8 mouse cellular contexts compared by ENCODE assay signal in genomic region chr5:92503356-92503847, GRCm38 (mm10). TPM values are rescaled to one million over a fixed set of nuclear protein-coding genes. Genes with fewer than 3 reads are reported as not detected.
DNase-seq lines count a peak whose midpoint lies in the region; ATAC-seq lines count a peak whose summit lies in the region.
"Had no signal": no experiment of that assay in that cellular context is flagged by ENCODE, and none has a peak within 500 bp of the region (broad histone marks: within the 10 kb centered on the region; RNA-seq: fewer than 3 reads in every experiment).

No protein-coding gene starts in this region.

- H3K36me3 ChIP-seq in heart, embryonic 16.5 days (ENCODE audit: control insufficient read depth, insufficient read depth), result no peaks in the 10 kb centered on the region
- H3K36me3 ChIP-seq in macrophage (ENCODE audit: inconsistent target), result 0 out of 2 replicates have a peak, but pooled peaks cover 8% of the 10 kb centered on the region

- peaks cover 37% of the 10 kb centered on the region for H3K4me1 ChIP-seq in heart, embryonic 16.5 days (ENCODE audit: control insufficient read depth, insufficient read depth, low read length)

- no peaks in the 10 kb centered on the region for H3K27me3 ChIP-seq in heart, embryonic 16.5 days (ENCODE audit: control insufficient read depth, insufficient read depth, low read length)

- DNase-seq in 3T3-L1 (ENCODE audit: low read depth, low spot score), result peak; percentile 28
- peak; percentile 12 for DNase-seq in ES-CJ7 (ENCODE audit: low read depth, low spot score)
- no peak for DNase-seq in urinary bladder, postnatal 10 days (ENCODE audit: low spot score)
- DNase-seq in embryo, embryonic 11 days, result no peak
- no peak for DNase-seq in adrenal gland, postnatal 25 days

- H3K4me2 ChIP-seq in heart, embryonic 16.5 days (ENCODE audit: low read depth, low read length), result peak overlapping the region; percentile 86

- H3K27ac ChIP-seq in heart, embryonic 16.5 days (ENCODE audit: low read length), result no peak overlapping the region
- H3K27ac ChIP-seq in macrophage, result no peak overlapping the region
- H3K27ac ChIP-seq: liver, embryonic 14.5 days had no signal

- 48% methylated on average over 9 of the region's 9 CpGs for WGBS in heart, embryonic 16.5 days
- 79% methylated on average over 9 of the region's 9 CpGs for WGBS in macrophage (ENCODE audit: missing documents)

- H3K4me3 ChIP-seq in heart, embryonic 16.5 days (ENCODE audit: low read length), result peak overlapping the region; percentile 80
- peak overlapping the region; percentile 78; the same call in 1 of the 2 replicates for H3K4me3 ChIP-seq in macrophage (ENCODE audit: inconsistent target)

- peak overlapping the region; percentile 92 for H3K9ac ChIP-seq in heart, embryonic 16.5 days (ENCODE audit: low read length)
- H3K9ac ChIP-seq: liver, embryonic 14.5 days had no signal

- no peaks in the 10 kb centered on the region for H3K9me3 ChIP-seq in heart, embryonic 16.5 days (replicated peaks; ENCODE audit: control insufficient read depth, low read length)

- ATAC-seq in heart, embryonic 16.5 days (replicated peaks; ENCODE audit: extremely low read depth, insufficient read depth, low FRiP score), result no peak

- H3K79me2 ChIP-seq in macrophage (ENCODE audit: inconsistent target), result peaks cover 60% of the 10 kb centered on the region

RNA-seq across cellular contexts. Expression of gene Scarb2, which starts 3.2 kb away (rescaled TPM):
- polyA plus RNA-seq in heart, embryonic 16.5 days (2015; fragmentation: Nextera tagmentation; extraction: Ambion mirVana), result 18.3 and 18.7 TPM in 2 replicates
- total RNA-seq in macrophage (2018; cell fraction: chromatin; rRNA removed), result 10 to 100 TPM; 30.0 to 78.9 (median 60.9) TPM
- 100 to 1,000 TPM in 16 of 26 experiments, 10 to 100 TPM in 10; 59.4 to 206 (median 108) TPM for total RNA-seq in macrophage (2018; cell fraction: cytosol; rRNA removed)
- 100 to 1,000 TPM in 25 of 26 experiments, 10 to 100 TPM in 1; 84.3 to 218 (median 151) TPM for total RNA-seq in macrophage (2018; cell fraction: nucleus; rRNA removed)
- polyA plus RNA-seq in macrophage (2018), result 93.3 to 161 TPM (median 147 TPM) in 3 replicates
- total RNA-seq in adrenal gland, postnatal 25 days (2021), result 62.2 and 65.1 TPM in 2 replicates

RNA-seq across cellular contexts. Expression of gene Fam47e, which starts 51.5 kb away (rescaled TPM):
- 0.56 and 0.72 TPM in 2 replicates for polyA plus RNA-seq in heart, embryonic 16.5 days (2015; fragmentation: Nextera tagmentation; extraction: Ambion mirVana)
- total RNA-seq in macrophage (2018; cell fraction: chromatin; rRNA removed), result not detected
- not detected for total RNA-seq in macrophage (2018; cell fraction: cytosol; rRNA removed)
- total RNA-seq in macrophage (2018; cell fraction: nucleus; rRNA removed), result not detected
- not detected in 3 replicates for polyA plus RNA-seq in macrophage (2018)
- not detected in 2 replicates for total RNA-seq in adrenal gland, postnatal 25 days (2021)

Comparison
In these comparisons a context has a peak if more than half of its experiments do, and no peak if none do; other contexts are left out.
1. DNase-seq: peak in 3T3-L1 (single experiment) and ES-CJ7 (single experiment); none in urinary bladder, postnatal 10 days (single experiment), embryo, embryonic 11 days (single experiment) and adrenal gland, postnatal 25 days (single experiment).